Mouse (Mus musculus): ENCODE results near the gene Cryba2. TPM values are rescaled to one million over a fixed set of nuclear protein-coding genes. Genes with fewer than 3 reads are reported as not detected.

The Cryba2 gene
- total RNA-seq, 2 experiments from 2014 or later: 0.51 to 1.1 TPM

- DNase-seq: no peak
These were observed 44.0 kb downstream of the Cryba2 start for GRCm38 (mm10) chr1:74848946-74849345.

GRCm38 (mm10) chr1:74846341-74846740 lies 46.6 kb downstream of the Cryba2 start:
- no peak for DNase-seq

- DNase-seq: no peak
These were observed 49.9 kb downstream of the Cryba2 start for GRCm38 (mm10) chr1:74843090-74843489.

Small RNA genes lying within 50 kb of the gene (microRNA-seq; reads per million reads assigned to microRNA genes)
- gene Mir375: 48,888 reads per million, percentile 99 among the genes with 10 or more reads in this experiment

Other genes with a start within 250 kb of the Cryba2 start
- gene Ttll4, start 231.4 kb downstream of the Cryba2 start, total RNA-seq (2021): 10 to 100 TPM; 15.0 to 25.9 TPM
- 10 to 100 TPM; 15.1 to 15.2 TPM for gene Cyp27a1, start 179.6 kb downstream of the Cryba2 start, total RNA-seq (2021)
- 1 to 10 TPM in 1 of 2 experiments, under 1 TPM in 1; 0.69 to 1.1 TPM for gene Prkag3, start 143.9 kb downstream of the Cryba2 start, total RNA-seq (2021)
- gene Wnt6, start 121.3 kb downstream of the Cryba2 start, total RNA-seq (2021): 1 to 10 TPM; 2.6 to 4.2 TPM
- under 1 TPM; 0.27 to 0.57 TPM for gene Wnt10a, start 101.6 kb downstream of the Cryba2 start, total RNA-seq (2021)
- gene Cdk5r2, start 38.2 kb downstream of the Cryba2 start, total RNA-seq (2021): 1 to 10 TPM; 4.8 to 6.6 TPM
- under 1 TPM; 0.84 to 0.97 TPM for gene Fev, start 7.7 kb downstream of the Cryba2 start, total RNA-seq (2021)
- gene Cfap65, start 42.5 kb upstream of the Cryba2 start, total RNA-seq (2021): not detected
- under 1 TPM; 0.18 to 0.48 TPM for gene Ihh, start 58.5 kb upstream of the Cryba2 start, total RNA-seq (2021)
- gene Nhej1, start 232.1 kb upstream of the Cryba2 start, total RNA-seq (2021): 1 to 10 TPM; 3.0 to 5.5 TPM
- under 1 TPM; 0.36 to 0.45 TPM for gene Slc23a3, start 240.7 kb upstream of the Cryba2 start, total RNA-seq (2021)
- gene Cnppd1, start 249.6 kb upstream of the Cryba2 start, total RNA-seq (2021): 10 to 100 TPM; 41.0 to 46.4 TPM
- gene Retreg2, start 249.6 kb upstream of the Cryba2 start, total RNA-seq (2021): 10 to 100 TPM; 72.8 TPM